Mouse (Mus musculus) stomach, postnatal 0 days (tissue): ENCODE measurements at regions not wholly inside any gene's neighbourhood (a gene's known extent, or its start where the extent isn't known, plus 50 kb on each side); places are given as distances from the start of the nearest gene placed in this dataset.

ENCODE experiments used
- CTCF ChIP-seq: IDR thresholded peaks from 2 replicates; pipeline ENCODE4 v1.5.1; 2016; ENCODE audit warnings: antibody characterized with exemption, low read depth, mild to moderate bottlenecking, moderate library complexity
- EP300 ChIP-seq: optimal IDR thresholded peaks from 2 replicates; pipeline ENCODE3; 2016; ENCODE audit warnings: antibody characterized with exemption

DNA sequence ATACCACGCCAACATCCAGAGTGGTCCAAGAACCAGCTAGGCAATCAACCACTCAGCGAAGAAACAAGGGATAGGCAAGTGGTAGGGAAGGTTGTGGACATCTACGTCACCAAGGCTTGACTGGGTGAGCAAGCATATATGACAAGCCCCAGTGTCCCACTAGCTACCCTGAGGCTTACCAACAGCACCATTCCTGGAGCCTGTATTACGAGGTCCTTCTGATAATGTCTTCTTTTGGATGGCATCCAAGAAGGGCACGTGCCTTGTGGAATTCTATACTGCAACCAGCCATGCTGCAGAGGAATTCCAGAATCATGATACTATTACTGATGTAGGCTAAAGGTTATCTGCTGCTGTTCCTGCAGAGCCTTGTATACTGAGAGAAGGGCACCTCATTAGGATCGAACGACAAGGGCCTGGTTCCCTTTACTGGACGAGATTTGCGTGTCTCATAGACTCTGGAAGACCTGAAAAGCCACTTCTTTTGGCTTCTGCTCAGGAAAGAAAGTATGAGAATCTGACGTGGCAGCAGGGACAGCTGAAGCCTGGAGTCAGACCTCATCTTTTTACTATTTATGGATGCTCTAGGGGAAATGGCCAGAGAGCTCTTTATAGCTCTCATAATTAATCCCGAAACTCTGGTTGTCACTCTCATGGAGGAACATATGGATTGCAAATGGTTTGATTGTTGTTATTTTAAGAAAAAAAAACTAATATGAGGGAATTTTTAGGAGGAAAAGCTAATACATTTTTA lies 101.5 kb upstream of the Rmdn2 start:
- TF ChIP-seq CTCF, result no peak
- TF ChIP-seq EP300, result no peak
